Mouse (Mus musculus) liver, adult (tissue): ENCODE results near the gene Rpl11.

Source experiments
- GATA4 ChIP-seq: IDR thresholded peaks from 2 replicates; pipeline ENCODE4 v1.6.1; 2014; ENCODE audit warnings: mild to moderate bottlenecking, low read length; ENCODE audit not compliant: insufficient replicate concordance

The Rpl11 gene

DNA sequence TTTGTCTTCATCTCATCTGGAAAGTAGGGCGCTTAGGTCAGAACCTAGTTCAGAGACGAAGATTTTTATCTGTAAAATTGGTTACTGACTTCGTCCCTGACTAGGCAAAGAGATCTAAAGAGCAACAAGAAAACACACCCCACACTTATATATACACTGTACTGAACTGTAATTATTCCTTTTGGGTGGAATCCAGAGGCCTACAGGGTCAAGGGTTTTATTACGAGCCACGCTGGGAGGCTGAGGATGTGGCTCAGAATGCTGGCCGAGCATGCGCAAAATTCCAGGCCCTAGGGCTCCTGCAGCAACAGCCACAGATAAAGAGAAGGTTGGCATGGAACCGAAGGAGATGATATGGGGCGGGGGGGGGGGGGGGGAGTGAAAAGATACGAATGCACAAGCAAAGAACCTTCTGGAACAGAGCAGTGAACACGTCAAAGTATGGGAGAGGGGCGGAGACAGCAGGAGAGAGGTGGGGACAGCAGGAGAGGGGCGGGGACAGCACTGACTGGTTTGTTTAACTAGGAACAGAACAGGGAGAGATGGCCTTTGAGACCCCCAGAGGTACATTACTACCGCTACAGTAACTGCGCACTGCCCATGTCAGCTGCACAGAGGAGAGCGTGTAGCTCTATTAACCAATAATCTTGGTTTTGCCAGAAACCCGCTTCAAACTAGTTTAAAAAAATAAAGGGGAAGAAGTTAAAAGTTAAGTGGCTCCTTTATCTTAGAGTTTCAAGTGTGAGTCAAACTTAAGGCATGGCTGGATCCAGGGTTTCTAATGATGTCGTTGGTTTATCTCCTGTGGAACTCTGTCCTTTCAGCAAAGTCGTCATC is 30.3 kb upstream of the Rpl11 start:
- TF ChIP-seq GATA4 = no peak

DNA sequence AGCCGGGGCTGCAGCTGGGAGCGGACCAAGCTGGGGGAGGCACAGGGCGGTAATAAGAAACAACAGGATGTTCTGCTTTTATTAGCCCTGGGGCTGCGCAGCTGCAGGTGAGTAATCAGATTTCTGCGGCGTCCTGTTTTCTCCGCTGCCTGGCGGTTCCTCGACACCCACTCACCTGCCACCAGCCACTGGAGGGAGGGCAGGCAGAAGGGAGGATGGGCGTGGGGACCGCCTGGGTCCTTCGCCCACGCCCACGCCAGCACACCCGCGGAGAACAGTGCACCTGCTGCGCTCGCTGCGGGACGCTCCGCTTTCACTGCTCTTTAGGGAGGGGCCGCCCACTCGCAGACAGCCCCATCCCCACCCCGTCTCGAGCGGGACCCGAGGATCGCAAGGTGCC is 28.5 kb upstream of the Rpl11 start:
- no peak for TF ChIP-seq GATA4

- no peak for TF ChIP-seq GATA4
Observed at GRCm38 (mm10) chr4:136078649-136079048, 25.4 kb upstream of the Rpl11 start.

DNA sequence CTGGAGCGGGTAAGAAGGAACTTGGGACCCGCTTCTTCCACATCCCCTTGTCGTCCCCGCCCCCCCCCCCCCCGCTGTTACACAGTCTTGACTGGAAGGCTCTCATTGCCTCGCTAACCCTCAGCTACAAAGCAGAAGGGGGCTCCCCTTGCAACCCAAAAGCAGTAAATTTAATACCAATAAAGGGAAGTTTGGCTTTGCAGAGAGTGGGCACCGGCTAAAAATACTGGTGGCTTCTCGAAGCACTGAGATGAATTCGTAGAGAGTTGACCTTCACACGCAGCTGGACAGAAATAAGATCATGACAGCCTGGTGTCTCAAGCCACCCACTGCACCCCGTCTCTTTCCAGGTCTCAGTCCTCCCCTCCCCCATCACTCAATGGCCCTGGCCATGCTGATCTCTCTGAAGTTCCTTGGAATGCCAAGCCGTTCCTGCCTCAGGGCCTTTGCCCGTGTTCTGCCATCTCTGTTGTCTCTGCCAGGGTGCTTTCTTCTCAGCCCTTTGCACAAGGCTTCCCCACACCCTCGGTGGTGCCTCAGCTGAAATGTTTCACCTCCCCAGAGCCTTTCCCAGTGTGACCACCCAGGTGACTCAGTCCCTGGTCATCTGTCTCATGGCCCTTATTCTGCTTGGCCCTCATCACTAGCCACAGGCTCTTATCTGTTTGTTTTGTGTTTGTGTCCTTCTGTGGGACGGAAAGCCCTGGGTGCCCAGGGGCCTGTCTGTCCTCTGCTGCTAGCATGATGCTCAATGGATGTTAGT is 23.7 kb upstream of the Rpl11 start:
- TF ChIP-seq GATA4 = no peak

- TF ChIP-seq GATA4 = no peak
Observed at GRCm38 (mm10) chr4:136071178-136071714, 18.0 kb upstream of the Rpl11 start.

GRCm38 (mm10) chr4:136070592-136070991 is 17.4 kb upstream of the Rpl11 start:
- TF ChIP-seq GATA4 = no peak

- TF ChIP-seq GATA4 = no peak
Observed at GRCm38 (mm10) chr4:136069954-136070353, 16.7 kb upstream of the Rpl11 start.

- TF ChIP-seq GATA4 = no peak
Observed at GRCm38 (mm10) chr4:136069313-136069712, 16.1 kb upstream of the Rpl11 start.

DNA sequence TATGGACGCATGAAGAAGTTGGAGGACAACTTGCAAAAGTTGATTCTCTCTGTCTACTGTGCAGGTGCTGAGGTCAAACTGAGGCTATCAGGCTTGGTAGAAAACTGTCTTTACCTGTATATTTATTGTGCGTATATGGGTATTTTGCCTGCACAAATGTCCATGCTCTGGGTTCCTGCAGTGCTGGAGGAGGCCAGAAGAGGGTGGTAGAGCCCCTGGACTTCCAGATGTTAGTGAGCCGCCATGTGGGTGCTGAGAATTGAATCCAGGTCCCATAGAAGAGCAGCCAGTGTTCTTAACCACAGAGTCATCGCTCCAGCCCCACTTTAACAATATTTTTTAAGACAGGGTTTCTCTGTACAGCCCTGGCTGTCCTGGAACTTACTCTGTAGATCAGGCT is 9.9 kb upstream of the Rpl11 start:
- no peak for TF ChIP-seq GATA4

GRCm38 (mm10) chr4:136057916-136058315 is 4.7 kb upstream of the Rpl11 start:
- no peak for TF ChIP-seq GATA4

- no peak for TF ChIP-seq GATA4
Observed at GRCm38 (mm10) chr4:136056030-136056429, 2.8 kb upstream of the Rpl11 start.

GRCm38 (mm10) chr4:136053843-136054242 is 615 bp upstream of the Rpl11 start:
- no peak for TF ChIP-seq GATA4

DNA sequence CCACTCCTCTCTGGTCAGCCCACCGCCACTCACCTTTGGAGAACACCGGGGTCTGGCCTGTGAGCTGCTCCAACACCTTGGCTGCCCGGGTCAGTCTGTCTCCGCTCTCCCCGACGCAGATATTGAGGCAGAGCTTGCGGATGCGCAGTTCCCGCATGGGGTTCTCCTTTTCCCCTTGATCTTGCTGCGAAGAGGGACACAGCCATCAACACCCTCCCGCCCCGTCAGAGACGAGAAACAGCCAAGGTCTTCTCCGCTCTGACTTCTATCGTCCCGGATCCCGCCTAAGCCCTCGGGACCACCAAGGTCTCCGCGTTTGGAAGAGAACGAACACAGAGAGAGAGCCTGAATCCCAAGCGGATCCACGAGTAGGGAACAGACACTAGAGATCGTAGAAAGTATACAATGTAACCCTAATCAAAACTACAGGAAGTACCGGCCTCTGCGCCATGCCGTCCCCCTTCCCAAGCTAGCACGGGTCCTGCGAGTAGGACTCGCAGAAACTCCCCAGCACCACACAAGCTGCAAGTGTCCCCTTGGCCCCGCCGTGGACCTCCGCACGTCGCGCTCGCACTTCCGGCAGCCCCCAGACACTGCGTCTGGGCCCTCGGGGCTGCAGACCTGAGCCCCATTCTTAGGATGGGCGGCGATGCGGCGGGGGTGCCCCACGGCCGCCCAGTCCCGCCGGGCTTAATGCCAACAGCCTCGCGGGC is 538 bp downstream of the Rpl11 start:
- TF ChIP-seq GATA4 = no peak

GRCm38 (mm10) chr4:136052060-136052459 is 1.2 kb downstream of the Rpl11 start:
- TF ChIP-seq GATA4 = no peak

GRCm38 (mm10) chr4:136050226-136050625 is 3.0 kb downstream of the Rpl11 start:
- TF ChIP-seq GATA4 = no peak
